Mouse (Mus musculus) limb, embryonic 12.5 days (tissue): ENCODE measurements at regions not wholly inside any gene's neighbourhood (a gene's known extent, or its start where the extent isn't known, plus 50 kb on each side); places are given as distances from the start of the nearest gene placed in this dataset.

ENCODE experiments used
- ATAC-seq: fragments of 200-750 bp; cut with Nextera tagmentation; 2 replicates; pipeline ENCODE4 v1.8.0; 2017; ENCODE audit warnings: low read depth, moderate TSS enrichment; ENCODE audit not compliant: insufficient number of reproducible peaks, insufficient read depth, low FRiP score, low TSS enrichment
- H3K27ac ChIP-seq: fragments of 300-500 bp; sonication (generic); 2 replicates; pipeline ENCODE4 v1.5.1; 2016; ENCODE audit warnings: mild to moderate bottlenecking, moderate library complexity
- H3K27me3 ChIP-seq: fragments of 300-500 bp; sonication (generic); 2 replicates; pipeline ENCODE4 v1.6.1; 2016; ENCODE audit warnings: mild to moderate bottlenecking, moderate library complexity
- H3K36me3 ChIP-seq: fragments of 300-500 bp; sonication (generic); 2 replicates; pipeline ENCODE4 v1.6.1; 2016; ENCODE audit warnings: mild to moderate bottlenecking, moderate library complexity
- H3K4me1 ChIP-seq: fragments of 300-500 bp; sonication (generic); replicated peaks from 2 replicates; pipeline ENCODE4 v1.6.1; 2016
- H3K4me2 ChIP-seq: fragments of 300-500 bp; sonication (generic); 2 replicates; pipeline ENCODE4 v1.6.1; 2016; ENCODE audit warnings: mild to moderate bottlenecking, moderate library complexity
- H3K4me3 ChIP-seq: fragments of 300-500 bp; sonication (generic); replicated peaks from 2 replicates; pipeline ENCODE4 v1.5.1; 2016; ENCODE audit warnings: mild to moderate bottlenecking
- H3K9ac ChIP-seq: fragments of 300-500 bp; sonication (generic); replicated peaks from 2 replicates; pipeline ENCODE4 v1.6.1; 2016; ENCODE audit warnings: mild to moderate bottlenecking, moderate library complexity
- H3K9me3 ChIP-seq: fragments of 300-500 bp; sonication (generic); 2 replicates; pipeline ENCODE4 v1.6.1; 2016; ENCODE audit warnings: mild to moderate bottlenecking, moderate library complexity
- WGBS: fragments of 180-500 bp; shearing (Covaris S2); methylation state at CpG from one replicate; pipeline ENCODE4 v1.1.7; 2016; 5-methylcytosine and 5-hydroxymethylcytosine counted together

- no peak overlapping the region for H3K4me2 ChIP-seq
- no peaks in the 10 kb centered on the region for H3K9me3 ChIP-seq
- H3K4me3 ChIP-seq = no peak overlapping the region
- H3K27me3 ChIP-seq = no peaks in the 10 kb centered on the region; the same call in 1 of the 2 replicates
- 86% methylated on average over 2 of the region's 2 CpGs for WGBS
- H3K9ac ChIP-seq = no peak overlapping the region
- H3K27ac ChIP-seq = no peak overlapping the region
- ATAC-seq = no peak
- H3K36me3 ChIP-seq = no peaks in the 10 kb centered on the region
- no peaks in the 10 kb centered on the region for H3K4me1 ChIP-seq
These were observed 90.2 kb upstream of the Ufm1 start for GRCm38 (mm10) chr3:53953801-53954200.

GRCm38 (mm10) chr3:53939684-53940189 lies 76.1 kb upstream of the Ufm1 start:
- H3K9me3 ChIP-seq = no peaks in the 10 kb centered on the region
- H3K9ac ChIP-seq = no peak overlapping the region
- no peak overlapping the region for H3K27ac ChIP-seq
- no peak for ATAC-seq
- H3K4me1 ChIP-seq = no peaks in the 10 kb centered on the region
- no peaks in the 10 kb centered on the region for H3K36me3 ChIP-seq
- H3K4me3 ChIP-seq = no peak overlapping the region
- WGBS = 84% methylated on average over 3 of the region's 3 CpGs
- no peaks in the 10 kb centered on the region for H3K27me3 ChIP-seq
- H3K4me2 ChIP-seq = no peak overlapping the region

- Histone ChIP-seq H3K4me3 (no peak overlapping the region), H3K9me3 (no peaks in the 10 kb centered on the region), H3K27ac (no peak overlapping the region), H3K9ac (no peak overlapping the region), H3K4me1 (no peaks in the 10 kb centered on the region), H3K27me3 (no peaks in the 10 kb centered on the region), H3K36me3 (no peaks in the 10 kb centered on the region), H3K4me2 (no peak overlapping the region)
- ATAC-seq = no peak
- WGBS = 76% methylated on average over 6 of the region's 6 CpGs
These were observed 68.1 kb upstream of the Ufm1 start for GRCm38 (mm10) chr3:53931745-53932144.

GRCm38 (mm10) chr3:53919941-53920340 lies 56.3 kb upstream of the Ufm1 start:
- no peak overlapping the region for H3K9ac ChIP-seq
- H3K27me3 ChIP-seq = no peaks in the 10 kb centered on the region
- no peaks in the 10 kb centered on the region for H3K9me3 ChIP-seq
- H3K36me3 ChIP-seq = no peaks in the 10 kb centered on the region
- no peak overlapping the region for H3K4me2 ChIP-seq
- no peaks in the 10 kb centered on the region for H3K4me1 ChIP-seq
- no peak overlapping the region for H3K27ac ChIP-seq
- H3K4me3 ChIP-seq = no peak overlapping the region
- ATAC-seq = no peak
- WGBS = 87% methylated on average over 2 of the region's 2 CpGs

- no peak for ATAC-seq
- Histone ChIP-seq H3K9ac (no peak overlapping the region), H3K27me3 (no peaks in the 10 kb centered on the region), H3K4me1 (no peaks in the 10 kb centered on the region), H3K27ac (no peak overlapping the region), H3K4me3 (no peak overlapping the region), H3K9me3 (no peaks in the 10 kb centered on the region), H3K4me2 (no peak overlapping the region), H3K36me3 (no peaks in the 10 kb centered on the region)
- 82% methylated on average over 3 of the region's 3 CpGs for WGBS
These were observed 55.9 kb upstream of the Ufm1 start for GRCm38 (mm10) chr3:53919541-53919940.

- H3K4me1 ChIP-seq = no peaks in the 10 kb centered on the region
- no peak for ATAC-seq
- 83% methylated on average over 3 of the region's 3 CpGs for WGBS
- H3K27me3 ChIP-seq = no peaks in the 10 kb centered on the region
- no peaks in the 10 kb centered on the region for H3K9me3 ChIP-seq
- H3K27ac ChIP-seq = no peak overlapping the region
- H3K4me3 ChIP-seq = no peak overlapping the region
- no peak overlapping the region for H3K9ac ChIP-seq
- H3K4me2 ChIP-seq = no peak overlapping the region
- no peaks in the 10 kb centered on the region for H3K36me3 ChIP-seq
These were observed 54.3 kb upstream of the Ufm1 start for GRCm38 (mm10) chr3:53917960-53918359.

GRCm38 (mm10) chr3:53913984-53914669 lies 50.5 kb upstream of the Ufm1 start:
- H3K4me1 ChIP-seq = no peaks in the 10 kb centered on the region
- no peak overlapping the region for H3K4me2 ChIP-seq
- no peak for ATAC-seq
- no peaks in the 10 kb centered on the region for H3K36me3 ChIP-seq
- H3K9me3 ChIP-seq = no peaks in the 10 kb centered on the region
- no peaks in the 10 kb centered on the region for H3K27me3 ChIP-seq
- H3K9ac ChIP-seq = no peak overlapping the region
- no peak overlapping the region for H3K4me3 ChIP-seq
- WGBS = 91% methylated on average over 3 of the region's 3 CpGs
- H3K27ac ChIP-seq = no peak overlapping the region
